Mouse (Mus musculus): ENCODE data around the gene C1qtnf1. TPM values are rescaled to one million over a fixed set of nuclear protein-coding genes. Genes with fewer than 3 reads are reported as not detected.

Gene C1qtnf1
- polyA plus RNA-seq, 1 experiment from 2014 or later = 3.3 TPM

- Histone ChIP-seq H3K9me3 (ENCODE audit: control insufficient read depth, low read length) (no peaks in the 10 kb centered on the region), H3K36me3 (ENCODE audit: control insufficient read depth, insufficient read depth) (no peaks in the 10 kb centered on the region), H3K9ac (replicated peaks; ENCODE audit: low read depth, low read length) (no peak overlapping the region), H3K27me3 (replicated peaks; ENCODE audit: control insufficient read depth, insufficient read depth, low read length) (no peaks in the 10 kb centered on the region), H3K4me2 (ENCODE audit: low read length) (no peak overlapping the region), H3K4me3 (replicated peaks; ENCODE audit: low read length) (no peak overlapping the region), H3K4me1 (replicated peaks; ENCODE audit: control insufficient read depth, insufficient read depth, low read length) (no peaks in the 10 kb centered on the region), H3K27ac (ENCODE audit: low read length) (no peak overlapping the region)
- WGBS = 51% methylated on average over 20 of the region's 20 CpGs
- ATAC-seq = no peak
Observed at GRCm38 (mm10) chr11:118496066-118496689, 68.2 kb downstream of the C1qtnf1 start.

Other genes with a start within 250 kb of the C1qtnf1 start
- 32.1 and 35.2 TPM in 2 replicates for gene Cyth1, start 179.6 kb upstream of the C1qtnf1 start, polyA plus RNA-seq (2015; fragmentation: Nextera tagmentation; extraction: Ambion mirVana)
- gene Usp36, start 138.0 kb upstream of the C1qtnf1 start, polyA plus RNA-seq (2015; fragmentation: Nextera tagmentation; extraction: Ambion mirVana) = 15.8 and 20.2 TPM in 2 replicates
- gene Cep295nl, start 85.7 kb upstream of the C1qtnf1 start, polyA plus RNA-seq (2015; fragmentation: Nextera tagmentation; extraction: Ambion mirVana) = 0.14 and 0.35 TPM in 2 replicates
- 79.8 and 79.9 TPM in 2 replicates for gene Timp2, start 72.5 kb upstream of the C1qtnf1 start, polyA plus RNA-seq (2015; fragmentation: Nextera tagmentation; extraction: Ambion mirVana)
- gene Lgals3bp, start 26.1 kb upstream of the C1qtnf1 start, polyA plus RNA-seq (2015; fragmentation: Nextera tagmentation; extraction: Ambion mirVana) = 2.7 and 2.8 TPM in 2 replicates
- gene Cant1, start 9.1 kb upstream of the C1qtnf1 start, polyA plus RNA-seq (2015; fragmentation: Nextera tagmentation; extraction: Ambion mirVana) = 26.0 and 27.3 TPM in 2 replicates
- gene Engase, start 48.6 kb downstream of the C1qtnf1 start, polyA plus RNA-seq (2015; fragmentation: Nextera tagmentation; extraction: Ambion mirVana) = 6.7 and 7.1 TPM in 2 replicates

All from forebrain, embryonic 16.5 days (tissue).